Mouse (Mus musculus) hindlimb bud, embryonic 11.5 days (tissue): ENCODE measurements at regions not wholly inside any gene's neighbourhood (a gene's known extent, or its start where the extent isn't known, plus 50 kb on each side); places are given as distances from the start of the nearest gene placed in this dataset.

ENCODE experiments used
- DNase-seq: peaks from one replicate; pipeline ENCODE4 v3.0.0-alpha.2; 2012; ENCODE audit warnings: low read depth, low spot score; ENCODE audit errors: extremely low spot score

DNA sequence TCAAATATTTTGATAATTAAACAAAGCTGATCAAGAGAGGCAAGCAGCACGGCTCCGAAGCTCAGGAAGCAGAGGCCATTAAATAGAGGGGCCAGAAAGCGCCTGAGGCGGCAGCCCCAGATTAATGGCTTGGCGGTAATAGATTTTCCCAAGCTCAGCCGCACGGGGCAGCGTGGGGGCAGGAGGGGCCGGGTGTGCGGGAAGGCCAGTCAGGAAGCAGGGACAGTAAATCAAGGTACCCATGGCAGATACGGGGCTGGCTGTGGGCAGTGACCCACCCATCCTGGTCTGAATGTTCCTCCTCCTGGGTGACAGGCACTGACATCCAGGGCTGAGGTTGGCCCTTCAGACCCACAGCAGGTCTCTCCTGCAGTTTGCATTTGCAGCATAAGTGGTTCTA lies 55.9 kb upstream of the Ttc34 start:
- no peak for DNase-seq

- no peak for DNase-seq
Observed at GRCm38 (mm10) chr4:154782291-154782690, 55.0 kb upstream of the Ttc34 start.

GRCm38 (mm10) chr4:154785282-154785987 lies 51.8 kb upstream of the Ttc34 start:
- DNase-seq, result no peak

- no peak for DNase-seq
Observed at GRCm38 (mm10) chr4:154787190-154787589, 50.1 kb upstream of the Ttc34 start.
